Mouse (Mus musculus) gastrocnemius, postnatal 36 days (tissue): ENCODE measurements around the gene Fam114a2. TPM values are rescaled to one million over a fixed set of nuclear protein-coding genes. Genes with fewer than 3 reads are reported as not detected.

Source experiments
- DNase-seq, 2 experiments: peaks; one replicate each; pipeline ENCODE4 v3.0.0; 2022
- intact Hi-C: fragments of 180-260 bp; cut with DNase I; formaldehyde crosslinking; loops from one replicate; pipeline ENCODE4 v1.15.1; 2025
- total RNA-seq, 2 experiments: library from RNA; stranded (reverse); gene quantifications; 2 replicates each; pipeline ENCODE4 v1.2.3; 2021

Gene Fam114a2
- total RNA-seq, 2 experiments from 2014 or later: 45.6 to 48.0 TPM

DNA sequence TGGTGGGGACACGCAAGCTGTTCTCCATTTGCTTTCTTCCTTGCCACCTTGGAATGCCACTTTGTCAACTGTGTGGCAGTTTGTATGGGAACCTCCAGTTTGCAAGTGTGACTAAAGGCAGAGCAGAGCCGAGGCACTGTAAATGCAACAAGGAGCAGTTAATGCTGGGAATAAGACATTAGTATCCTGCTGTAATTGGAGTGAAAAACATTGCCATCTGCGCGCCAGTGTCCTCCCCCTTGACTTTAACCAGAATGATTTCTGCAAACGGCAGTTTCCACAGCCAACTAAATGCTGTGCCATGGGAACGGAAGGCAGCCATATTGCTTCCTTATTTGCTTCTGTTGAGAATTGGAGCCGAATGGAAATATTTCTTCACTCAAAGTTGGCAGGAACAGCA, 3.6 kb upstream of the Fam114a2 start:
- DNase-seq: no peak
- intact Hi-C loops: no loop called here

DNA sequence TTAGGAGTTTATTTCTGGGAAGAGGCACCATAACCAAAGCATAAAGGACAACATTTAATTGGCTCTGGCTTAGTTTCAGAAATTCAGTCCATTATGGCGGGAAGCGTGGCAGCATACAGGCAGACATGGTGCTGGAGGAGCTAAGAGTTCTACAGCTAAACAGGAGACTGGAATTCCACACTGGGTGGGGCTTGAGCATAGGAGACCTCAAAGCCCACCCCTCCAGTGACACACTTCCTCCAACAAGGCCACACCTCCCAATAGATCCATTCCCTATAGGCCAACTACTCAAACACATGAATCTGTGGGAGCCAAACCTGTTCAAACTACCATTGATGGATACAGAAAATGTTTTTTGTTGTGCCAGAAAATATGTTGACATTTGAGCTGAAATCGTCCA, 2.8 kb upstream of the Fam114a2 start:
- intact Hi-C loops: no loop called here
- no peak for DNase-seq

GRCm38 (mm10) chr11:57519304-57519703, 887 bp upstream of the Fam114a2 start:
- intact Hi-C loops: no loop called here
- no peak for DNase-seq

- intact Hi-C loops: no loop called here
- no peak for DNase-seq
These were observed 333 bp upstream of the Fam114a2 start for GRCm38 (mm10) chr11:57518751-57519148.

GRCm38 (mm10) chr11:57516946-57517441, 1.4 kb downstream of the Fam114a2 start:
- DNase-seq: no peak
- intact Hi-C loops: no loop called here

- intact Hi-C loops: no loop called here
- no peak for DNase-seq
These were observed 3.2 kb downstream of the Fam114a2 start for GRCm38 (mm10) chr11:57515218-57515617.

DNA sequence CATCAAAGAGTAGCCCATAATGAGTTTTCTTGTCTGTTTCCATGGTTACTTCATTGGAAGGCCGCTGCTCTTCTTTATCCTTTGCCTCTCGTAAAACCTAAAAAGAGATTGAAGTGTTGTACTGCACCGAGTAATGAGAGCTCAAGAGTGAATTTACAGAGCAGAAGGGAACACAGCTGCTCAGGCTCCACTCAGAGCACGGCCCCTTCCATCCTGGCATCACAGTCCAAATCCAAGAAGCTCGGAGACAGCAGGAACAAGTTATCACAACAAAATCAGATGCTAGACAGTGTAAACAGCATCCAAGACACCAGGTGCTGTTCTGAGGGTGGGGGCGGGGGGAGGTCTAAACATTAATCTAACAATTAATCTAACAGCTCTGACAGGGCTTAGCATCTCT, 11.5 kb downstream of the Fam114a2 start:
- no peak for DNase-seq
- intact Hi-C loops: no loop called here

DNA sequence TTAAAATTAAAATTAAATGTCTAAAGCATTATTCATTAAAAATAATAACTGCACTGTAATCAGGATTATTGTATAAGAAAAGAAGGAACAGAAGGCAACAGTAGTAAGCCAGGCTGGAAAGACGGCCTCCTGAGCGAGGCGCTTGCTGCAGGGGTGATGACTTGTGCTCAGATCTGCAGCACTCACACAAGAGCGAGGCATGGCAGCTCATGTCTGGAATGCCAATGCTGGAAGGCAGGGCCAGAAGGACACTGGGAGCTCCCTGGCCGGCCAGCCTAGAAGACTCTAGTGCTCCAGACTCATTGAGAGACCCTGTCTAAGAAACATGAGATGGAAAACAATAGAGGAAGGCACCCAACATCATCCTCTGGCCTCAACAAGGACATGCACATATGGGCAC, 15.3 kb downstream of the Fam114a2 start:
- no peak for DNase-seq
- intact Hi-C loops: no loop called here

GRCm38 (mm10) chr11:57498215-57498614, 20.2 kb downstream of the Fam114a2 start:
- DNase-seq: no peak
- intact Hi-C loops: no loop called here

- DNase-seq: no peak
- intact Hi-C loops: no loop called here
These were observed 20.7 kb downstream of the Fam114a2 start for GRCm38 (mm10) chr11:57497701-57498100.

DNA sequence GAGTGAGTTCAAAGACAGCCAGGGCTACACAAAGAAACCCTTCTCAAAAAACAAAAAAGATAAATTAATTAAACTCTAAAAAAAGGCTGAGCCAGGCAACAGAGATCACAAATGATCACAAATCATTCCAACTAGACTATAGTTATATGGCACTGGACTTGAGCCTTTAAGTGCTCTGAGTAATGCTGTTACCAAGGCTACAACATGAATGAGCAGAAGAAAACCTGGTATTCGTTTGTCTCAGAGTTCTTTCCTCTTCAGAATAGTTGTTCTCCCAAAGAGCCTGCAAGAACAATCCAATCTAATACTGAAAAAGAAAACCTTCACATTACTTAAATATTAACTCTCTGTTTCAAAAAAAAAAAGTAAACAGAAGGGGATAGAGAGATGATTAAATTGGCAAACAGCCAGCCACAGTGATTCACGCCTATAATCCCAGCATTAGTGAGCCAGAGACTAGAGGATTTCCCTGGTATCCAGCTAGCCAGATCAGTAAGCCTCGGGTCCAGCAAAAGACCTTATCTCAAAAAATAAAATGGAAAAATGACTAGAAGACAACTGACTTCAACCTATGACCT, 21.9 kb downstream of the Fam114a2 start:
- intact Hi-C loops: no loop called here

GRCm38 (mm10) chr11:57488436-57488835, 30.0 kb downstream of the Fam114a2 start:
- intact Hi-C loops: no loop called here
- no peak for DNase-seq

More for the DNA sequence above, 21.9 kb downstream of the Fam114a2 start:
- no peak for DNase-seq

DNA sequence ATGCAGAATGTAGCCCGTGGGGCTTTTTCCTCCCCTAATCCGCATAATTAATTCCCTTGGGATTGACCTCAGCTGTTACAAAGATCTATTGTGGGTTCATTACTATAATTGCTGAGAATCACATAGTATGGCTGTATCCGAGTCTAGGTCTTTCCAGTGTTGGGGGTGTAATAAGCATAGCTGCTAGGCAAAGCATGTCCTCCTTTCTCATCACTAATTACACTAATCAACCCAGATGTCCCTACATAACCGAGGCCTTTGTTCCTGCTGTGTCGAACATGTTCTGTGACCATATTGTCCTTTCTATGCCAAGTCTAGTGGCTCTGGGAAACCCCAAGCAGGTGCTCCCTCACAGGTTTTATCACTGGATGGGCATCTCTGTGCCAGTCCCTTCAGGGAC, 40.3 kb downstream of the Fam114a2 start:
- no peak for DNase-seq
- intact Hi-C loops: no loop called here

- DNase-seq: no peak
- intact Hi-C loops: no loop called here
These were observed 43.3 kb downstream of the Fam114a2 start for GRCm38 (mm10) chr11:57475119-57475518.

- DNase-seq: no peak
- intact Hi-C loops: loop anchor here (5.0 kb wide), 1 partner anchor 303 kb away; no protein-coding TSS in a partner anchor
These were observed 44.0 kb downstream of the Fam114a2 start for GRCm38 (mm10) chr11:57474296-57474941.

DNA sequence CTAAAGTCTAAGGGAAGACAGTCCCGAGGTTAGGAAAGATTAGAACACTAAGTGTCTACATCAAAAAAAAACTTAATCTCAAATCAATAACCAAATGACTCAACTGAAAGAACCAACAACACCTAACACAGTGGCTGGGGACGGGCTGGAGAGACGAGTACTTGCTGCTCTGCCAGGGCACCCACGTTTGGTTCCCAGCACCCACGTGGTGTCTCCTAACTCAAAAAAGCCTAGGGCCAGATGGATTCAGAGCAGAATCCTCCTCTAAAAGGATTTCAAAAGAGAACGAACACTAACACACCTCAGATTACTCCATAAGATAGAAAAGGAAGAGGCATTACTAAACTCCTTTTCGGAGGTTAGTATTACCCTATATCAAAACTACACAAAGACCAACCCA, 47.4 kb downstream of the Fam114a2 start:
- no peak for DNase-seq
- intact Hi-C loops: loop anchor here (5.0 kb wide), 1 partner anchor 306 kb away; no protein-coding TSS in a partner anchor

DNA sequence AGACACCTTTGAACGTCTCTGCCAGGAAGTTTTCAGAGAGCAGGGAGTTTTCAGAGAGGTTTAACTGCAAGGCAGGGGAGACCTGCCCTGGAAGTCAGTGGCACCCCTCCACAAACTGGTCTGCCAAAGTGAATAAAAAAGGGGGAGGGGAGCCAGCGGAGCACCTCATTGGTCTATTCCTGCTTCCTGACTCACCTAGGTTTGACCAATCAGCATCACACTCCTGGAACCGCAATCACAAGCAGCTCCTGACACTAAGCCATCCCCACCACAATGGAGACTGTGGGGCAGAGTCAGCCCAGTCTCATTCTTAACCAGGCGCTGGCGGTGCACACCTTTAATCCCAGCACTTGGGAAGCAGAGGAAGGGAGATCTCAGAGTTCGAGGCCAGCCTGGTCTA, 48.4 kb downstream of the Fam114a2 start:
- intact Hi-C loops: loop anchor here (5.0 kb wide), 1 partner anchor 307 kb away; no protein-coding TSS in a partner anchor

DNA sequence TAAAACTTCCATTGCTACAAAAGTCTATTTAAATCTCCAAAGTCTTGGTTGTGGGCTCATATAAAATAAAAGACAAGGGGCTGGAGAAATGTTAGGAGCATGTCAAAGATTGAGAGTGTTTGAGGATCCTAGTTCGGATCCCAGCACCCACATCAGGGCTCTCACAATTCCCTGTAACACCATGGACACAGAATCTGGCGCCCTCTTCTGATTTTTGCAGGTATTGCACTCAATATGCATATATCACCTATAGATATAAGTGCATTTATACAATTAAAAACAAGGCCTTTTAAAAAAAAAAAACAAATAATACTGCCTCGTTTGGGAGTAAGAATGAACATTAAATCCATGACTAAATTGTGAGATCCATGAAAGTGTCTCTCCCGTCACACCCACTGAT, 49.7 kb downstream of the Fam114a2 start:
- no peak for DNase-seq
- intact Hi-C loops: loop anchor here (5.0 kb wide), 2 partner anchors 1336 to 1351 kb away; no protein-coding TSS in a partner anchor

More for the DNA sequence above, 48.4 kb downstream of the Fam114a2 start:
- no peak for DNase-seq

DNA sequence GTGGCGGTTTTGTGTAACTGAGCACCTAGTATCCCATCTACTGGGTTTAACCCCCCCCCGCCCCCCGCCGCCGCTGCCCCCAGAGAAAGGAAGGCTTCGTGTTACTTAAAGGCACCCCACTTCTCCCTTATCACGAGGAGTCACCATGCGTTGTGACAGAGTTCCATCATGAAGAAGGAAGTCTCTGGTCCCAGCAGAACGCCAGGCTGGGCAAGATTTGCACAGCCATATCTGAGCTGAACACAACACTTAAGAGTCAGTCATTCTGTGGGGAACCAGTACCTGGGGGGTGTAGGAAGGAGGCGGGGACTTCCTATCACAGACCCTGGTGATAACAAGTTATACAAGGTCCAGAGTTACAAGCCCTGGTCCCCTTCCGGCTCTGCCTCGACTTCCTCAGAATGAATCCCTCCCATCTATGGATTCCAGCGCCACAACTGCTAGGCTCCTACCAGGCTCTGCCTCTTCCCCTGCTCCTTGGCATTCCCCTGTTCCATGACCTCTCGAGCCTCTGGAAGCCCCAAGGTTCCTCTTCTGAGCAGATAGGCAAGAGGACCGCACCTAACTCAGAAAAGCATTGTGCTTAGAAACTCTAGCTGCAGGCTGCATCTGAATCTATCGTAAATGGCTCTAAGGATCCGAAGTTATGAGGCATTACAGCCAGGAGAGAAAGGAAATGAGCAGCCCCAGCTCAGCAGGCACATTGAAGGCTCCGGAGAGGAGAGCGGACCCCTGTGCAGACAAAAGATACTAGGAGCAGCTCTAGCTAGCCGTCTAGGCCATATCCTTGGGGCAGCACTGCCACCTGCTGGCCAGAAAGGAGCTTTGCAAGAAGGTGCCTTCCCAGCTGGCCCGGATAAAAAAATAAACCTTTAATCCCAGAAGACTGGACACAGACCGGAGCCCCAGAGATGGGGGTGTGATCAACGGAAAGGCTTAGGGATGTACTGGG, 51.0 kb downstream of the Fam114a2 start:
- peak; percentile 25 to 44 for DNase-seq
- intact Hi-C loops: loop anchor here (2.0 to 5.0 kb wide), 3 partner anchors 39 to 1350 kb away; no protein-coding TSS in a partner anchor

- DNase-seq: no peak
- intact Hi-C loops: loop anchor here (2.0 to 5.0 kb wide), 3 partner anchors 37 to 1349 kb away; no protein-coding TSS in a partner anchor
These were observed 52.6 kb downstream of the Fam114a2 start for GRCm38 (mm10) chr11:57465844-57466243.

GRCm38 (mm10) chr11:57465025-57465424, 53.4 kb downstream of the Fam114a2 start:
- intact Hi-C loops: loop anchor here (5.0 kb wide), 2 partner anchors 1333 to 1348 kb away; no protein-coding TSS in a partner anchor
- no peak for DNase-seq
